Mouse (Mus musculus) midbrain, embryonic 11.5 days (tissue): ENCODE results near the gene Zdhhc1. TPM values are rescaled to one million over a fixed set of nuclear protein-coding genes. Genes with fewer than 3 reads are reported as not detected.
A peak's percentile ranks its signal among the peaks of the same experiment; 100 is the strongest.

Experiments
- ATAC-seq: fragments of 200-750 bp; cut with Nextera tagmentation; 2 replicates; pipeline ENCODE4 v1.8.0; 2017; ENCODE audit warnings: moderate TSS enrichment, moderate library complexity; ENCODE audit not compliant: low FRiP score
- DNase-seq: peaks from one replicate; pipeline ENCODE4 v3.0.0; 2015; ENCODE audit warnings: low spot score; ENCODE audit errors: missing footprints
- H3K27ac ChIP-seq: fragments of 300-500 bp; sonication (generic); 2 replicates; pipeline ENCODE4 v1.5.1; 2014; ENCODE audit warnings: low read depth, low read length
- H3K27me3 ChIP-seq: fragments of 300-500 bp; sonication (generic); 2 replicates; pipeline ENCODE4 v1.6.1; 2014; ENCODE audit warnings: mild to moderate bottlenecking, low read length, moderate library complexity, mixed read lengths; ENCODE audit not compliant: control insufficient read depth, insufficient read depth
- H3K36me3 ChIP-seq: fragments of 300-500 bp; sonication (generic); 2 replicates; pipeline ENCODE4 v1.6.1; 2014; ENCODE audit warnings: mild to moderate bottlenecking, low read length, moderate library complexity, mixed read lengths; ENCODE audit not compliant: control insufficient read depth, insufficient read depth
- H3K4me1 ChIP-seq: fragments of 300-500 bp; sonication (generic); 2 replicates; pipeline ENCODE4 v1.6.1; 2014; ENCODE audit warnings: low read length; ENCODE audit not compliant: control insufficient read depth, insufficient read depth
- H3K4me2 ChIP-seq: fragments of 300-500 bp; sonication (generic); 2 replicates; pipeline ENCODE4 v1.6.1; 2014; ENCODE audit warnings: mild to moderate bottlenecking, moderate library complexity
- H3K4me3 ChIP-seq: fragments of 300-500 bp; sonication (generic); 2 replicates; pipeline ENCODE4 v1.5.1; 2014; ENCODE audit warnings: low read depth, low read length
- H3K9ac ChIP-seq: fragments of 300-500 bp; sonication (generic); 2 replicates; pipeline ENCODE4 v1.6.1; 2014; ENCODE audit warnings: low read length
- H3K9me3 ChIP-seq: fragments of 300-500 bp; sonication (generic); 2 replicates; pipeline ENCODE4 v1.6.1; 2016; ENCODE audit warnings: low read length; ENCODE audit not compliant: control insufficient read depth
- WGBS: fragments of 180-500 bp; shearing (Covaris S2); extraction: QIAGEN DNeasy Blood & Tissue Kit; methylation state at CpG from one replicate; pipeline ENCODE4 v1.1.7; 2014; 5-methylcytosine and 5-hydroxymethylcytosine counted together
- polyA plus RNA-seq: library from polyadenylated mRNA; unstranded; fragments of >200 nt; fragmentation: Nextera tagmentation; extraction: Ambion mirVana; gene quantifications from 2 replicates; pipeline ENCODE4 v1.2.1, GENCODE M21; 2014

Gene Zdhhc1
- polyA plus RNA-seq, 1 experiment from 2014 or later = 19.0 TPM

DNA sequence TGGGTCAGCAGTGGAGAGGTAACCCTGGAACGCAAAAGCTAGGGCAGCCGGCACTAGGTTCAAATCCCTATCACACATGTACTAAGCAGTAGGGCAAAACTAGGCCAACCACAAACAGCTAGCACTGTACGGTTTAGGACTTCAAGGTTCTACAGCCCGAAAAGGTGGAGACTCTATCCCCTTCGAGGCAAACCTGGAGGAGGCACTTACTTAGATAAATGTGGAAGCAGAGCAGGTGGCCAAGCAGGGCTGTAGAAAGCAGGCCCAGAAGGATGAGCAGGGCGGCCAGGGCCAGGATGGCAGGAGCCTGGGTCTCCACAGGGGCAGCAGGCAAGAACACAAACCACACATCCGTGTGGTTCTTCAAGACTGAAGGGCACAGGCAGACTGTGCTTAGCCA lies 20.5 kb downstream of the Zdhhc1 start:
- peaks cover 19% of the 10 kb centered on the region for H3K27me3 ChIP-seq
- H3K4me3 ChIP-seq = no peak overlapping the region
- ATAC-seq = no peak
- H3K36me3 ChIP-seq = no peaks in the 10 kb centered on the region
- H3K9me3 ChIP-seq = no peaks in the 10 kb centered on the region
- WGBS = 90% methylated on average over 7 of the region's 7 CpGs
- H3K9ac ChIP-seq = no peak overlapping the region
- H3K4me1 ChIP-seq = peaks cover 45% of the 10 kb centered on the region
- no peak for DNase-seq
- no peak overlapping the region for H3K27ac ChIP-seq
- no peak overlapping the region for H3K4me2 ChIP-seq

DNA sequence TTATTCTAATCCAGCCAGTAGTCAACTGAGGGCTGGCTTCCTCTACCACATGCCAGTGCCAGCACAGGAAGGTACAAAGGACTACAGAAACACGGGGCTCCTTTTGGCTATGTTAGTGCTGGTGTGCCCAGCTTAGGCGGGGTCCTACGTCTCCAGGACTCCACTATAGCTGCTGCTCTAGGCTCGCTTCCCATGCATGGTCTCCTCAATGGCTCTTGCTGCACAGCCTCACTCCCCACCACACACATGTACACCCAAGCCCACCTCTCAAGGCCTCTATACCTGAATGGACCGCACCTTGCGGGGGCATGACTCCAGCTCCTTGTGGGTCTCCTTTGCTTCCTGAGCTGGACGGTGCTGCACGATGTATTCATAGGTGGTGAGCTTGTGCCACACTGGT lies 21.0 kb downstream of the Zdhhc1 start:
- ATAC-seq (no peak), DNase-seq (no peak)
- Histone ChIP-seq H3K9ac (peak overlapping the region; percentile 39; the same call in 1 of the 2 replicates), H3K27ac (no peak overlapping the region), H3K4me1 (peaks cover 45% of the 10 kb centered on the region), H3K27me3 (peaks cover 19% of the 10 kb centered on the region), H3K9me3 (no peaks in the 10 kb centered on the region), H3K4me2 (no peak overlapping the region), H3K4me3 (no peak overlapping the region), H3K36me3 (no peaks in the 10 kb centered on the region)
- 89% methylated on average over 8 of the region's 8 CpGs for WGBS

DNA sequence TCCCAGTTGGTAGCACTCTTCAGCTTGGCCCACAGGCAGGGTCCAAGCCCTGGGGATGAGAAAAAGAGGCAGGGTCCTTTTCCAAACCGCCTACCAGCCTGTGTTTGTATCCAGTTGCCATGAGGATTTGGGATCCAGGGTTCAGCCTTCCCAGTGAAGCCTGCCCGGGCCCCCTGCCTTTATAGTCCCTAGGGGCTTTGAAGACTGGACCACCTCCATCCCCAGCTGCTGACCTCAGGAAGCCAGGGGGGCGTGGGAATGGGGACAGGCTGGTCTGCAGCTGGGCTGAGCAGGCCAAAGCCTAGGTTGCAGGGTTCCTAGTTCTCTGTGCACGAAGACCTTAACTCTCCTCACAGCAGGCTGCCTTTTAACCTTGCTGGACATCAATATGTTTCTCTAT lies 21.4 kb downstream of the Zdhhc1 start:
- Histone ChIP-seq H3K27ac (no peak overlapping the region), H3K36me3 (no peaks in the 10 kb centered on the region), H3K27me3 (peaks cover 19% of the 10 kb centered on the region), H3K4me1 (peaks cover 50% of the 10 kb centered on the region), H3K9ac (peak overlapping the region; percentile 39), H3K9me3 (no peaks in the 10 kb centered on the region), H3K4me2 (no peak overlapping the region), H3K4me3 (no peak overlapping the region)
- DNase-seq = no peak
- 24% methylated on average over 4 of the region's 4 CpGs for WGBS
- no peak for ATAC-seq

DNA sequence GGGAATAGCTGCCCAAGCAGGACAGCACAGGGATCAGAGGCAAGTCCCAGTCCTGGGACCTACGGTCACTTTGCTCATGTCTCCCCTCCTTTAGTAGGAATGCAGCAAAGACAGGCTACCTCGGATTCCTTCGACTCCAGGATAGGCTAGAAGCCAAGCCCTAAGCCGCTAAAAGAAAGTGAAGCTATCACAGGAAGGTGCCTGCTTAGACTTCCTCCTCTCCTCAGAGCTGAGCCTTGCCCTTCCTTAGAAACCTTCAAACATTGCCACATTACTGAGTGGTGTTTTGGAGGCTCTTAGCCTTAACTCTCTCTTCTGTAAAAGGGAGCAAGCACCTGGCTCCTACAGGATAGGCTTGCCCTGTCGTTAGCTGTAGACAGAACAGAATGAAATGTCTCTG lies 22.0 kb downstream of the Zdhhc1 start:
- Histone ChIP-seq H3K9ac (peak overlapping the region; percentile 39), H3K27me3 (peaks cover 19% of the 10 kb centered on the region), H3K4me3 (no peak overlapping the region), H3K36me3 (no peaks in the 10 kb centered on the region), H3K9me3 (no peaks in the 10 kb centered on the region), H3K4me1 (peaks cover 56% of the 10 kb centered on the region), H3K4me2 (peak overlapping the region; percentile 10; the same call in 1 of the 2 replicates), H3K27ac (no peak overlapping the region)
- DNase-seq (no peak), ATAC-seq (no peak)
- WGBS = 42% methylated on average over 5 of the region's 5 CpGs

DNA sequence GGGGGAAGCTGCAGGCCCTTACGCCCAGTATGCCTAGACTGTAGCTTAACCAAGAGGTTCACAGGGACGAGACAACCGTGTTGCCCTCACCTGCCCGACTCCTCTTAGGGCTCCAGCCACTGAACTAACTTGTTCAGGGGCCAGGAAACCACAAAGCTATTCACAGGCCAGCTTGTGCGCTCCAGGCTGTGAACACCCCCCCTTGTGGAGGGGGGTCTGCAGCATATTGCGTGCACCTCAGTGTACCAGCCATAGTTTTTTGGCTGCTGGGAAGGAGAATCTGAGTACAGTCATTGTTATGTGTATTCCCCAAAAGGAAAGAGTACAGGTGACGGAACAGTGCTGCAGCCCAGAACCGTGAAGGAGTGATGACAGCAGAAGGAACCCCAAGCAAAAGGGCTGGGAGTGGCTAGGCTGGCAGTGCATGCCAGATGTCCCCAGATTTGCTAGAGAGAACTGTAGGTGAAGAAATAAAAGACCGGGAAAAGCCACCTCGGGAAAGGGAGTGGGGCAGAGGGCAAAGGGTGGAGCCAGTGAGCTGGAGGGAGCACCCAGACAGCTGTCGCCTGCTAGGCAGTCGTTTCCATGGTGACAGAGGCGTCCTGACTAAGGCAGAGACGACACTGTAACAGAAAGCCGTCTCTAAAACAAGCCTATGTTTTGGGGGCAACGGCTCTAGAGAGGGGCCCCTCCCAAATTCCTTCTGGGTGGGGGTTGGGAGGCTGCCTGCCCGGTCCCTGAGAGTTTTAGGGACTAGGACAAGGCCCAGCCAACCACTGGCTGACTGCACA lies 22.7 kb downstream of the Zdhhc1 start:
- ATAC-seq (no peak), DNase-seq (peak; percentile 92)
- H3K4me3 ChIP-seq = no peak overlapping the region
- peak overlapping the region; percentile 10; the same call in 1 of the 2 replicates for H3K4me2 ChIP-seq
- no peaks in the 10 kb centered on the region for H3K36me3 ChIP-seq
- peaks cover 63% of the 10 kb centered on the region for H3K4me1 ChIP-seq
- H3K9ac ChIP-seq = peak overlapping the region; percentile 16; the same call in 1 of the 2 replicates
- no peaks in the 10 kb centered on the region for H3K9me3 ChIP-seq
- 24% methylated on average over 17 of the region's 17 CpGs for WGBS
- peaks cover 19% of the 10 kb centered on the region for H3K27me3 ChIP-seq
- H3K27ac ChIP-seq = no peak overlapping the region

DNA sequence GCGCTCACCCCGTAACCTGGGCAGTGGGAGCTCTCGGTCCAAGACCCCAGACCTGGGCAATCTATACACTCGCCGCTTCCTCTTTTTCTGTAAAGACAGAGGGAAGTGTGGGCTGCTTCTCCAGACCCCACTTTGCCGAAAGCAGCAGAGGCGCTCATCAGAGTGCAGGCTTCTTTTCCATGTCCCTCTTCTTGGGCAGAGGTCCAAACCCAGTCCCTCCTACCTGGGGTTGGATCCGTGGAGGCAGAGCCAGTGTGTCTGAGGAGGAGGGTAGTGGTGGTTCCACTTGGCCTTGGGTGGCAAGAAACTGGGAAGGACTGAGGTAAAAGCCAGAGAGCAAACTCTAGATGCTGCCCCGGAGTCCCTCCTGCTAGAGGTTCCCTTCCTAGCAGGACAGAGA lies 23.7 kb downstream of the Zdhhc1 start:
- peaks cover 19% of the 10 kb centered on the region for H3K27me3 ChIP-seq
- DNase-seq = peak; percentile 87
- no peak for ATAC-seq
- WGBS = 34% methylated on average over 9 of the region's 9 CpGs
- H3K9me3 ChIP-seq = no peaks in the 10 kb centered on the region
- no peak overlapping the region for H3K9ac ChIP-seq
- H3K36me3 ChIP-seq = no peaks in the 10 kb centered on the region
- no peak overlapping the region for H3K4me3 ChIP-seq
- H3K4me2 ChIP-seq = no peak overlapping the region
- peaks cover 65% of the 10 kb centered on the region for H3K4me1 ChIP-seq
- no peak overlapping the region for H3K27ac ChIP-seq

DNA sequence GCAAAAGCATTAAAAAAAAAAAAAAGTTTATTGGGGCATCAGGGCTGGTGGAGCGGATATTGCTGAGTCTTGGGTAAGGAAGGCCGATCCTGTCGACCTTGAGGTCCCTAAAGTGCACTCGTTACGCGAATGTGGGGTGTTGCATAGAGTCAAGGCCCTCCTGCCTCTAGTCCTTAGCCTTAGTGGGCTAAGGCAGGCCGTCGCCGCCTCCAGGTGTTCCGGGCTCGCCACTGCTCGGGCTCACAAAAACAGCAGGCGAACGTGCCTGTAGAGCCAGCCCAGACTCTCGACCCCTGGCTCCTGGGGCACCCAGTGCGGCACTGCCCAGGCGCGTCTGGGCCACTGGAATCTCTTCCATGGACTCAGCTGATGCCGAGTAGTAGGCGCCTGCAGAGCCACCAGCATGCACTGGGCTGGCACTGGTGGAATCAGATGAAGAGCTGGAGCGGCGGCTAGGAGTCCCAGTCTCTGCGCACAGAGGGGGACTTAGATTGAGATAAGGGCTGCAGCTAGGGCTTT lies 24.2 kb downstream of the Zdhhc1 start:
- Histone ChIP-seq H3K4me3 (no peak overlapping the region), H3K4me2 (peak overlapping the region; percentile 64; the same call in 1 of the 2 replicates), H3K27me3 (peaks cover 19% of the 10 kb centered on the region), H3K9me3 (no peaks in the 10 kb centered on the region), H3K4me1 (peaks cover 65% of the 10 kb centered on the region), H3K9ac (peak overlapping the region; percentile 6; the same call in 1 of the 2 replicates), H3K27ac (no peak overlapping the region), H3K36me3 (peaks cover 2% of the 10 kb centered on the region; the same call in 1 of the 2 replicates)
- no peak for ATAC-seq
- DNase-seq = peak; percentile 89
- 10% methylated on average over 23 of the region's 23 CpGs for WGBS

DNA sequence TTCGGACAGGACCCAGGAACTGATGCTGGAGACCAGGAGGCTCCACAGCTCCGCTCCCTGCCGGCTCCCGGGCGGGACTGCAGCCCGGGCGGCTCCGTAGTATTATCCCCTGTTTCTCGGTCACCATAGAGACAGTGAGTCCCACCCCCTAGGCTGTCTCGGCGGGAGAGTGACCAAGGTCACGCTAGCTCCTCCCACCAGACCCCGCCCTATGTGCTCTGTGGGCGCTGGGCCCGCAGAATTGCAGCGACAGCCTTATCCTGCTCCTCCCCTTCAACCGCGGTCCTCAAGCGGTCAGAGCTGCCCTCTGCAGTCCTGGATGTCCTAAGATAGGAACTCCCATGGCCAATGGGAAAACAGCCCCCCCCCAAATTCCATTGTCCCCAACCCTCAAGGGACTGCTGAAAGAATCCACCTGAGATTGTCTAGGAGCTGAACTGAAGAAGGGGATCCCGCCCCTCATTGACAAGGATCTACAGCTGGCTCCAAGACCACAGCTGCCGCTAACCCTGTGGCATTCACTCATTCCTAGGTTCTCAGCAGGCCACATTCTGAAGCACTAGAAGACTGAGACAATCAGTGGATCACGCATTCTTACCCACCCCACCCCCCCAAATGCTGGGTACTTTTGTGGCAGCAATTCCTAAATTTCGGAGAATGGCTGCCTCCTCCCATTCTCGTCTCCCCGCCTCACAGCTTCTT lies 25.2 kb downstream of the Zdhhc1 start, which contains the start of gene Tppp3:
Gene Tppp3 (minus strand): TSS at position 213 of the 702 bp plus-strand sequence.
- peaks cover 65% of the 10 kb centered on the region for H3K4me1 ChIP-seq
- H3K9me3 ChIP-seq = no peaks in the 10 kb centered on the region
- H3K4me2 ChIP-seq = peak within 1 kb of the TSS; percentile 64
- peak within 1 kb of the TSS; percentile 40 for H3K4me3 ChIP-seq
- peaks cover 19% of the 10 kb centered on the region for H3K27me3 ChIP-seq
- peaks cover 4% of the 10 kb centered on the region; the same call in 1 of the 2 replicates for H3K36me3 ChIP-seq
- peak within 1 kb of the TSS; percentile 61 for H3K27ac ChIP-seq
- peak within 1 kb of the TSS; percentile 70 for H3K9ac ChIP-seq
- 2% methylated on average over 25 of the region's 25 CpGs for WGBS
- DNase-seq (peak; percentile 99), ATAC-seq (peak; percentile 93)
